22 mouse cellular contexts compared by ENCODE assay signal in the genomic region with DNA sequence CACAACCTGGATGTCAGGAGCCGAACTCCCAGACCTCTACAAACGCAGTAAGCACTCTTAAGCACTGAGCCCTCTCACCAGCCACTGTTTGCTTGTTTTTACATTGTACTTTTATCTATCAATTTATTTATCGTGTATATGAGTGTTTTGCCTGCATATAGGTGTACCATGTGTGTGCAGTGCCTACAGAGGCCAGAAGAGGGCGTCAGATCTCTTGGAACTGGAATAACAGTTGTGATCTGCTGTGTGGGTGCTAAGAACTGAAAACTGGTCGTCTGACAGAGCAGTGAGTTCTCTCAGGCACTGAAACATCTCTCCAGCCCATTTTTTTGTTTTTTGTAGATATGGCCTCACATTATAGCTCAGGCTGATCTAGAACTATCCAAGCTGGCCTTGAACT. TPM values are rescaled to one million over a fixed set of nuclear protein-coding genes. Genes with fewer than 3 reads are reported as not detected.
A peak's percentile ranks its signal among the peaks of the same experiment; 100 is the strongest.
DNase-seq lines count a peak whose midpoint lies in the region; ATAC-seq and TF ChIP-seq lines count a peak whose summit lies in the region.
"Had no signal": no experiment of that assay in that cellular context is flagged by ENCODE, and none has a peak within 500 bp of the region (broad histone marks: within the 10 kb centered on the region; RNA-seq: fewer than 3 reads in every experiment).

No protein-coding gene starts in this region.

- H3K4me2 ChIP-seq in liver, embryonic 12.5 days: no peak overlapping the region
- H3K4me2 ChIP-seq: embryonic facial prominence, embryonic 13.5 days; heart, embryonic 15.5 days; intestine, embryonic 15.5 days; limb, embryonic 12.5 days had no signal

- no peaks in the 10 kb centered on the region for H3K27me3 ChIP-seq in cerebellum, adult 2 months (ENCODE audit: control insufficient read depth, insufficient read depth, low read length)
- no peaks in the 10 kb centered on the region for H3K27me3 ChIP-seq in liver, adult 2 months (ENCODE audit: control insufficient read depth, insufficient read depth, low read length)
- no peaks in the 10 kb centered on the region for H3K27me3 ChIP-seq in liver, embryonic 12.5 days (replicated peaks)
- H3K27me3 ChIP-seq in E14TG2a.4 (ENCODE audit: insufficient read depth, low read length): no peaks in the 10 kb centered on the region
- H3K27me3 ChIP-seq: embryonic facial prominence, embryonic 13.5 days; heart, embryonic 15.5 days; intestine, embryonic 15.5 days; limb, embryonic 12.5 days had no signal

- peak; percentile 14; the same call in 1 of the 2 replicates for TF ChIP-seq CTCF in cerebellum, adult 2 months (IDR thresholded peaks at IDR 0.05; ENCODE audit: borderline replicate concordance, insufficient read depth, low read depth, low read length)
- 0 out of 2 replicates have a peak, but pooled peaks have one; percentile 5 for TF ChIP-seq CTCF in liver, adult 2 months (IDR thresholded peaks at IDR 0.05; ENCODE audit: low read depth, low read length)
- TF ChIP-seq CTCF in E14TG2a.4 (conservative IDR thresholded peaks at IDR 0.05; ENCODE audit: low read length): peak; percentile 49

- H3K4me3 ChIP-seq in cerebellum, adult 2 months (replicated peaks; ENCODE audit: insufficient read depth, low read depth, low read length): no peak overlapping the region
- H3K4me3 ChIP-seq in liver, adult 2 months (ENCODE audit: insufficient read depth, low read depth, low read length): no peak overlapping the region
- no peak overlapping the region for H3K4me3 ChIP-seq in liver, embryonic 12.5 days
- H3K4me3 ChIP-seq in E14TG2a.4 (replicated peaks; ENCODE audit: low read length): no peak overlapping the region
- H3K4me3 ChIP-seq: embryonic facial prominence, embryonic 13.5 days; gastrocnemius, adult 2 months; heart, embryonic 15.5 days; hindbrain, embryonic 10.5 days; intestine, embryonic 15.5 days; limb, embryonic 12.5 days had no signal

- no peak overlapping the region for H3K27ac ChIP-seq in cerebellum, adult 2 months (ENCODE audit: insufficient read depth, low read length)
- H3K27ac ChIP-seq in liver, adult 2 months (replicated peaks; ENCODE audit: insufficient read depth, low read depth, low read length): no peak overlapping the region
- H3K27ac ChIP-seq in liver, embryonic 12.5 days: no peak overlapping the region
- H3K27ac ChIP-seq: embryonic facial prominence, embryonic 13.5 days; gastrocnemius, adult 2 months; heart, embryonic 15.5 days; hindbrain, embryonic 10.5 days; intestine, embryonic 15.5 days; limb, embryonic 12.5 days had no signal

- no peak overlapping the region for H3K9ac ChIP-seq in liver, adult 2 months (ENCODE audit: low read depth, low read length)
- H3K9ac ChIP-seq in liver, embryonic 12.5 days: no peak overlapping the region
- H3K9ac ChIP-seq: embryonic facial prominence, embryonic 13.5 days; forebrain, postnatal 0 days; heart, embryonic 15.5 days; intestine, embryonic 15.5 days; limb, embryonic 12.5 days had no signal

- TF ChIP-seq POLR2A in cerebellum, adult 2 months (IDR thresholded peaks at IDR 0.05; ENCODE audit: borderline replicate concordance, insufficient read depth, low read length): no peak
- no peak for TF ChIP-seq POLR2A in liver, adult 2 months (IDR thresholded peaks at IDR 0.05; ENCODE audit: extremely low read depth, insufficient read depth, low read length)

- no peaks in the 10 kb centered on the region for H3K4me1 ChIP-seq in cerebellum, adult 2 months (ENCODE audit: control insufficient read depth, insufficient read depth, low read length)
- H3K4me1 ChIP-seq in liver, adult 2 months (ENCODE audit: control insufficient read depth, insufficient read depth, low read length): peaks cover 8% of the 10 kb centered on the region
- peaks cover 23% of the 10 kb centered on the region for H3K4me1 ChIP-seq in liver, embryonic 12.5 days
- H3K4me1 ChIP-seq in E14TG2a.4 (replicated peaks; ENCODE audit: low read depth, low read length): peaks cover 21% of the 10 kb centered on the region

- DNase-seq in cerebellum, adult 2 months: no peak
- DNase-seq in cerebellum, postnatal 36 days: no peak
- no peak for DNase-seq in liver, adult 2 months (ENCODE audit: extremely low read depth, low read depth, low spot score)
- peak; percentile 43 for DNase-seq in induced T-regulatory cell, adult 2 months (ENCODE audit: low read depth)
- DNase-seq in adrenal gland, postnatal 14 days: no peak
- DNase-seq: adrenal gland, postnatal 25 days; cerebellum, adult 8-10 months; forebrain, postnatal 0 days; gastrocnemius, adult 2 months; kidney, postnatal 14 days; lung, adult 2 months; midbrain, embryonic 14.5 days; retina, postnatal 1 day; thymus, adult 2 months had no signal

- no peaks in the 10 kb centered on the region for H3K9me3 ChIP-seq in liver, embryonic 12.5 days (replicated peaks)
- peaks cover 10% of the 10 kb centered on the region for H3K9me3 ChIP-seq in E14TG2a.4 (ENCODE audit: low read length)
- H3K9me3 ChIP-seq: embryonic facial prominence, embryonic 13.5 days; heart, embryonic 15.5 days; hindbrain, embryonic 10.5 days; intestine, embryonic 15.5 days; limb, embryonic 12.5 days had no signal

- no peak for ATAC-seq in liver, embryonic 12.5 days
- ATAC-seq in activated CD4-positive, CD25-positive, alpha-beta regulatory T cell, adult 4 months: no peak
- ATAC-seq: forebrain, postnatal 0 days; intestine, embryonic 15.5 days had no signal

- H3K79me2 ChIP-seq in liver, adult 2 months (ENCODE audit: control insufficient read depth, insufficient read depth, low read length): peaks cover 14% of the 10 kb centered on the region; the same call in 1 of the 2 replicates

- H3K36me3 ChIP-seq in liver, adult 2 months (ENCODE audit: control insufficient read depth, insufficient read depth, low read length): no peaks in the 10 kb centered on the region
- H3K36me3 ChIP-seq in liver, embryonic 12.5 days: no peaks in the 10 kb centered on the region
- H3K36me3 ChIP-seq in E14TG2a.4 (ENCODE audit: insufficient read depth, low read length): no peaks in the 10 kb centered on the region
- H3K36me3 ChIP-seq: embryonic facial prominence, embryonic 13.5 days; heart, embryonic 15.5 days; hindbrain, embryonic 10.5 days; intestine, embryonic 15.5 days; limb, embryonic 12.5 days had no signal

- 69% methylated on average over 5 of the region's 5 CpGs for WGBS in cerebellum, adult 2 months
- WGBS in liver, adult 2 months: 84% methylated on average over 5 of the region's 5 CpGs
- WGBS in liver, embryonic 12.5 days (ENCODE audit: insufficient replicate concordance): 67% methylated on average over 5 of the region's 5 CpGs

RNA-seq across cellular contexts. Expression of gene Cebpg, which starts 3.1 kb away (rescaled TPM):
- polyA plus RNA-seq in cerebellum, adult 2 months (2012; rRNA removed): 25.1 and 25.3 TPM in 2 replicates
- total RNA-seq in liver, adult 2 months (2014; rRNA removed): 24.9 and 26.4 TPM in 2 replicates
- polyA plus RNA-seq in liver, adult 2 months (2012; rRNA removed): 7.3 and 8.5 TPM in 2 replicates
- polyA plus RNA-seq in liver, embryonic 12.5 days (2016; fragmentation: Nextera tagmentation; extraction: Ambion mirVana): 27.9 and 28.0 TPM in 2 replicates
- 52.4 and 53.7 TPM in 2 replicates for total RNA-seq in adrenal gland, postnatal 14 days (2021)
- 1 to 10 TPM; 7.8 to 8.6 TPM for polyA plus RNA-seq in activated CD4-positive, CD25-positive, alpha-beta regulatory T cell, adult 4 months (2017; shearing (Covaris generic))

RNA-seq across cellular contexts. Expression of gene Cebpa, which starts 59.6 kb away (rescaled TPM):
- polyA plus RNA-seq in cerebellum, adult 2 months (2012; rRNA removed): 4.8 and 5.0 TPM in 2 replicates
- total RNA-seq in liver, adult 2 months (2014; rRNA removed): 177 and 199 TPM in 2 replicates
- 349 and 390 TPM in 2 replicates for polyA plus RNA-seq in liver, adult 2 months (2012; rRNA removed)
- 11.5 and 11.6 TPM in 2 replicates for polyA plus RNA-seq in liver, embryonic 12.5 days (2016; fragmentation: Nextera tagmentation; extraction: Ambion mirVana)
- 178 and 183 TPM in 2 replicates for total RNA-seq in adrenal gland, postnatal 14 days (2021)
- polyA plus RNA-seq in activated CD4-positive, CD25-positive, alpha-beta regulatory T cell, adult 4 months (2017; shearing (Covaris generic)): 1 to 10 TPM in 1 of 2 experiments, under 1 TPM in 1; 0.81 to 1.2 TPM

Comparison
In these comparisons a context has a peak if more than half of its experiments do, and no peak if none do; other contexts are left out.
1. RNA of gene Cebpa, which starts 59.6 kb away (polyA plus RNA-seq): 349 to 390 TPM in liver, adult 2 months; 11.5 to 11.6 TPM in liver, embryonic 12.5 days, 4.8 to 5.0 TPM in cerebellum, adult 2 months and 0.81 to 1.2 TPM in activated CD4-positive, CD25-positive, alpha-beta regulatory T cell, adult 4 months; every median in the first group is over 10 times any median in the second.
2. Peak in every context shown above with its lines, with median percentiles within 50 percentile points of each other: CTCF ChIP-seq.